Mouse (Mus musculus): Measurements from ENCODE around the gene Ndufaf8. TPM values are rescaled to one million over a fixed set of nuclear protein-coding genes. Genes with fewer than 3 reads are reported as not detected.

Ndufaf8 gene
- total and polyA plus RNA-seq, 2 experiments = 13.7 to 55.4 TPM

GRCm38 (mm10) chr11:120090661-120091060, 8.1 kb upstream of the Ndufaf8 start:
- H3K79me2 ChIP-seq (ENCODE audit: control insufficient read depth, insufficient read depth, low read length) = no peaks in the 10 kb centered on the region
- WGBS = 90% methylated on average over 4 of the region's 4 CpGs
- no peaks in the 10 kb centered on the region for H3K27me3 ChIP-seq (ENCODE audit: control insufficient read depth, insufficient read depth, low read length)
- TF ChIP-seq POLR2A (IDR thresholded peaks at IDR 0.05; ENCODE audit: extremely low read depth, insufficient read depth, low read length) (no peak), CTCF (IDR thresholded peaks at IDR 0.05; ENCODE audit: low read depth, low read length) (no peak)
- H3K9ac ChIP-seq (ENCODE audit: low read depth, low read length) = no peak overlapping the region
- no peaks in the 10 kb centered on the region for H3K36me3 ChIP-seq (ENCODE audit: control insufficient read depth, insufficient read depth, low read length)
- no peak for DNase-seq (ENCODE audit: extremely low read depth, low read depth, low spot score)
- no peak overlapping the region for H3K4me3 ChIP-seq (ENCODE audit: insufficient read depth, low read depth, low read length)
- H3K4me1 ChIP-seq (ENCODE audit: control insufficient read depth, insufficient read depth, low read length) = peaks cover 6% of the 10 kb centered on the region
- H3K27ac ChIP-seq (replicated peaks; ENCODE audit: insufficient read depth, low read depth, low read length) = no peak overlapping the region

- Histone ChIP-seq H3K9ac (ENCODE audit: low read depth, low read length) (no peak overlapping the region), H3K36me3 (ENCODE audit: control insufficient read depth, insufficient read depth, low read length) (no peaks in the 10 kb centered on the region), H3K79me2 (ENCODE audit: control insufficient read depth, insufficient read depth, low read length) (peaks cover 3% of the 10 kb centered on the region; the same call in 1 of the 2 replicates), H3K27ac (replicated peaks; ENCODE audit: insufficient read depth, low read depth, low read length) (no peak overlapping the region), H3K4me1 (ENCODE audit: control insufficient read depth, insufficient read depth, low read length) (peaks cover 6% of the 10 kb centered on the region), H3K4me3 (ENCODE audit: insufficient read depth, low read depth, low read length) (no peak overlapping the region), H3K27me3 (ENCODE audit: control insufficient read depth, insufficient read depth, low read length) (no peaks in the 10 kb centered on the region)
- no peak for TF ChIP-seq CTCF (IDR thresholded peaks at IDR 0.05; ENCODE audit: low read depth, low read length)
- no peak for TF ChIP-seq POLR2A (IDR thresholded peaks at IDR 0.05; ENCODE audit: extremely low read depth, insufficient read depth, low read length)
- WGBS = 89% methylated on average over 23 of the region's 23 CpGs
- no peak for DNase-seq (ENCODE audit: extremely low read depth, low read depth, low spot score)
Measured at GRCm38 (mm10) chr11:120092817-120093591, 5.7 kb upstream of the Ndufaf8 start.

GRCm38 (mm10) chr11:120101036-120101435, 2.3 kb downstream of the Ndufaf8 start:
- Histone ChIP-seq H3K27ac (replicated peaks; ENCODE audit: insufficient read depth, low read depth, low read length) (no peak overlapping the region), H3K79me2 (ENCODE audit: control insufficient read depth, insufficient read depth, low read length) (peaks cover 3% of the 10 kb centered on the region; the same call in 1 of the 2 replicates), H3K36me3 (ENCODE audit: control insufficient read depth, insufficient read depth, low read length) (no peaks in the 10 kb centered on the region), H3K4me3 (ENCODE audit: insufficient read depth, low read depth, low read length) (no peak overlapping the region), H3K4me1 (ENCODE audit: control insufficient read depth, insufficient read depth, low read length) (peaks cover 11% of the 10 kb centered on the region), H3K9ac (ENCODE audit: low read depth, low read length) (no peak overlapping the region), H3K27me3 (ENCODE audit: control insufficient read depth, insufficient read depth, low read length) (no peaks in the 10 kb centered on the region)
- 5% methylated on average over 3 of the region's 3 CpGs for WGBS
- peak; percentile 59 for DNase-seq (ENCODE audit: extremely low read depth, low read depth, low spot score)
- TF ChIP-seq POLR2A (IDR thresholded peaks at IDR 0.05; ENCODE audit: extremely low read depth, insufficient read depth, low read length) (no peak), CTCF (IDR thresholded peaks at IDR 0.05; ENCODE audit: low read depth, low read length) (peak; percentile 64)

GRCm38 (mm10) chr11:120103431-120103997, 4.8 kb downstream of the Ndufaf8 start:
- WGBS = 86% methylated on average over 3 of the region's 3 CpGs

GRCm38 (mm10) chr11:120107026-120107425, 8.3 kb downstream of the Ndufaf8 start:
- Histone ChIP-seq H3K9ac (ENCODE audit: low read depth, low read length) (no peak overlapping the region), H3K36me3 (ENCODE audit: control insufficient read depth, insufficient read depth, low read length) (no peaks in the 10 kb centered on the region; the same call in 1 of the 2 replicates), H3K4me3 (ENCODE audit: insufficient read depth, low read depth, low read length) (no peak overlapping the region), H3K79me2 (ENCODE audit: control insufficient read depth, insufficient read depth, low read length) (no peaks in the 10 kb centered on the region), H3K27ac (replicated peaks; ENCODE audit: insufficient read depth, low read depth, low read length) (no peak overlapping the region), H3K27me3 (ENCODE audit: control insufficient read depth, insufficient read depth, low read length) (no peaks in the 10 kb centered on the region), H3K4me1 (ENCODE audit: control insufficient read depth, insufficient read depth, low read length) (no peaks in the 10 kb centered on the region)
- TF ChIP-seq CTCF (IDR thresholded peaks at IDR 0.05; ENCODE audit: low read depth, low read length) (no peak), POLR2A (IDR thresholded peaks at IDR 0.05; ENCODE audit: extremely low read depth, insufficient read depth, low read length) (no peak)
- 80% methylated on average over 2 of the region's 2 CpGs for WGBS
- no peak for DNase-seq (ENCODE audit: extremely low read depth, low read depth, low spot score)

More at GRCm38 (mm10) chr11:120103431-120103997, 4.8 kb downstream of the Ndufaf8 start:
- no peak for TF ChIP-seq CTCF (IDR thresholded peaks at IDR 0.05; ENCODE audit: low read depth, low read length)
- TF ChIP-seq POLR2A (IDR thresholded peaks at IDR 0.05; ENCODE audit: extremely low read depth, insufficient read depth, low read length) = no peak
- peaks cover 5% of the 10 kb centered on the region for H3K4me1 ChIP-seq (ENCODE audit: control insufficient read depth, insufficient read depth, low read length)
- H3K27ac ChIP-seq (replicated peaks; ENCODE audit: insufficient read depth, low read depth, low read length) = no peak overlapping the region
- no peaks in the 10 kb centered on the region for H3K79me2 ChIP-seq (ENCODE audit: control insufficient read depth, insufficient read depth, low read length)
- no peaks in the 10 kb centered on the region for H3K27me3 ChIP-seq (ENCODE audit: control insufficient read depth, insufficient read depth, low read length)
- no peak overlapping the region for H3K4me3 ChIP-seq (ENCODE audit: insufficient read depth, low read depth, low read length)
- DNase-seq (ENCODE audit: extremely low read depth, low read depth, low spot score) = no peak
- H3K9ac ChIP-seq (ENCODE audit: low read depth, low read length) = no peak overlapping the region
- H3K36me3 ChIP-seq (ENCODE audit: control insufficient read depth, insufficient read depth, low read length) = no peaks in the 10 kb centered on the region

- 93% methylated on average over 9 of the region's 9 CpGs for WGBS
- no peak for TF ChIP-seq POLR2A (IDR thresholded peaks at IDR 0.05; ENCODE audit: extremely low read depth, insufficient read depth, low read length)
- no peak for TF ChIP-seq CTCF (IDR thresholded peaks at IDR 0.05; ENCODE audit: low read depth, low read length)
- H3K9ac ChIP-seq (ENCODE audit: low read depth, low read length) = no peak overlapping the region
Measured at GRCm38 (mm10) chr11:120107796-120108195, 9.1 kb downstream of the Ndufaf8 start.

More at GRCm38 (mm10) chr11:120107796-120108195, 9.1 kb downstream of the Ndufaf8 start:
- Histone ChIP-seq H3K27me3 (ENCODE audit: control insufficient read depth, insufficient read depth, low read length) (no peaks in the 10 kb centered on the region), H3K4me3 (ENCODE audit: insufficient read depth, low read depth, low read length) (no peak overlapping the region), H3K27ac (replicated peaks; ENCODE audit: insufficient read depth, low read depth, low read length) (no peak overlapping the region), H3K4me1 (ENCODE audit: control insufficient read depth, insufficient read depth, low read length) (no peaks in the 10 kb centered on the region), H3K79me2 (ENCODE audit: control insufficient read depth, insufficient read depth, low read length) (no peaks in the 10 kb centered on the region), H3K36me3 (ENCODE audit: control insufficient read depth, insufficient read depth, low read length) (no peaks in the 10 kb centered on the region; the same call in 1 of the 2 replicates)
- no peak for DNase-seq (ENCODE audit: extremely low read depth, low read depth, low spot score)
